Mouse (Mus musculus) C2C12 (cell line): Measurements from ENCODE around the gene Olfr1176.

Experiments
- CTCF ChIP-seq: IDR thresholded peaks from one replicate; pipeline ENCODE4 v1.5.1; 2011; ENCODE audit not compliant: control insufficient read depth, insufficient read depth, insufficient read length
- FOSL1 ChIP-seq: IDR thresholded peaks from one replicate; pipeline ENCODE4 v1.8.0; 2011; ENCODE audit warnings: mild to moderate bottlenecking, low read length; ENCODE audit not compliant: poor library complexity, insufficient read depth, severe bottlenecking
- MAX ChIP-seq: IDR thresholded peaks from one replicate; pipeline ENCODE4 v1.6.1; 2011; ENCODE audit warnings: mild to moderate bottlenecking, control low read depth
- MYOD1 ChIP-seq: IDR thresholded peaks from one replicate; pipeline ENCODE4 v1.6.1; 2011; ENCODE audit warnings: low read depth; ENCODE audit not compliant: control insufficient read depth, insufficient read length
- USF1 ChIP-seq: IDR thresholded peaks from one replicate; pipeline ENCODE4 v1.6.1; 2011; ENCODE audit warnings: low read depth, mild to moderate bottlenecking, control low read depth, moderate library complexity

DNA sequence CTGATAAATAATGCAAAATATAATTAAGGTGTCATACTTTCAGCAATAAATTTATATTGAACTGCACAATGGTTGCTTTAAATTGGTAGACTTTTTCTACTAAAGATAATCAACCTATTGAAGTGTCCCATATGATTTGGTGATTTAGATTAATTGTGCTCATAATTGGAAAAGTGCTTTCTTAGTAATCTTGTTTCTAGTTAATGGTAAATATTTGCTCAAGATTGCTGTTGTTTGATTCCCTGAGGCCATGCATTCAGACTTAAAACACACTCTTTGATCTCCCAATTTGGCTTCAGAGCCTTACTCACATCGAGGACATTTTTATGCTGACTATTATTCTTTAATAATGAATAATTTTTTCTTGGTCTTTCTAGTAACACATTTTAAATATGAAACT lies at the start of gene Olfr1176:
- TF ChIP-seq CTCF (no peak), MAX (no peak), FOSL1 (no peak), MYOD1 (no peak), USF1 (no peak)
